Mouse (Mus musculus): ENCODE results near the gene Nabp1. TPM values are rescaled to one million over a fixed set of nuclear protein-coding genes. Genes with fewer than 3 reads are reported as not detected.

Nabp1 gene
- polyA plus RNA-seq, 1 experiment from 2014 or later, result 8.1 TPM

DNA sequence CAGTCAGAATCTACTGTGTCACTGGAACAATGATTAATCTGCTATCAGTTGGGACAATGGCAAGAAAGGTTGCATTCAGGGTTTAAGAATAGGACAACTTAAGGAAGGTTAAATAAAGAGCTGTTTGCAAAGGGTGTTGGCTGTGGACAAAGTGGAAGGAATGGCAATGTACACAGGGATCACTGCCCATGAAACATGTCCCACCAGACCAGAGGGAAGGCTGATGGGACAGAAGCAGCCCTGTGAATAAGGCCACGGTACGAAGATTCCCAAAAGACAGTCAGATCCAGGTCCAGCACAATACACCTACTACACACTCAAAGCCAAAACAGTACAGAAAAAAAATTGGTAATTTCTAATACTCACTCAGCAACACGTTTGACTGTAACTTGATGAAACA lies 30.3 kb upstream of the Nabp1 start:
- no peaks in the 10 kb centered on the region for H3K9me3 ChIP-seq
- H3K4me3 ChIP-seq, result no peak overlapping the region
- H3K27ac ChIP-seq (replicated peaks), result no peak overlapping the region
- H3K4me1 ChIP-seq (replicated peaks), result no peaks in the 10 kb centered on the region
- 60% methylated on average over 3 of the region's 3 CpGs for WGBS
- ATAC-seq (ENCODE audit: low FRiP score, low read depth), result no peak
- H3K27me3 ChIP-seq, result no peaks in the 10 kb centered on the region
- no peak overlapping the region for H3K4me2 ChIP-seq
- no peak overlapping the region for H3K9ac ChIP-seq
- no peaks in the 10 kb centered on the region for H3K36me3 ChIP-seq

DNA sequence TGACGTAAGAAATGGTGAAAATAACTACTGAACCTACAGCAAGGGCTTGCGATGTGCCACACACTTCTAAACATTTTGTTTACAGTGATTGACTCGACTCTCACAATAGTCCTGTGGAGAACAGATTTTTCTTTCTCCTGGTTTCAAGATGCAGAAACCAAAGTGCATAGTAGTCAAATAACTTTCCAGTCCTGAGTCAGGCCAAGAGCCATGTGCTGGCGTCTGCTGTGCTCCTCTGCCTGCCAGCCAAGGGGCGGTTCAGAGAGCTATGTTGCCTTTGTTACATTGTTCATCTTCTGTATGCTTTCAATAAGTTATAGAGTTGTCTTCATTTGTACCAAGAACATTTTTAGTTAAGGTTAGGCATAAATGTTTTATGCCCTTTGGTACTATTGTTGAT lies 29.2 kb upstream of the Nabp1 start:
- WGBS, result 83% methylated on average over 5 of the region's 5 CpGs
- Histone ChIP-seq H3K4me3 (no peak overlapping the region), H3K9me3 (no peaks in the 10 kb centered on the region), H3K9ac (no peak overlapping the region), H3K27me3 (no peaks in the 10 kb centered on the region), H3K4me1 (replicated peaks) (no peaks in the 10 kb centered on the region), H3K27ac (replicated peaks) (no peak overlapping the region), H3K4me2 (no peak overlapping the region), H3K36me3 (no peaks in the 10 kb centered on the region)
- no peak for ATAC-seq (ENCODE audit: low FRiP score, low read depth)

GRCm38 (mm10) chr1:51506236-51506635 lies 28.0 kb upstream of the Nabp1 start:
- H3K27me3 ChIP-seq, result no peaks in the 10 kb centered on the region
- 92% methylated on average over 4 of the region's 4 CpGs for WGBS
- H3K4me1 ChIP-seq (replicated peaks), result no peaks in the 10 kb centered on the region
- no peaks in the 10 kb centered on the region for H3K9me3 ChIP-seq
- H3K9ac ChIP-seq, result no peak overlapping the region
- H3K4me2 ChIP-seq, result no peak overlapping the region
- no peak overlapping the region for H3K4me3 ChIP-seq
- no peak overlapping the region for H3K27ac ChIP-seq (replicated peaks)
- no peaks in the 10 kb centered on the region for H3K36me3 ChIP-seq
- no peak for ATAC-seq (ENCODE audit: low FRiP score, low read depth)

DNA sequence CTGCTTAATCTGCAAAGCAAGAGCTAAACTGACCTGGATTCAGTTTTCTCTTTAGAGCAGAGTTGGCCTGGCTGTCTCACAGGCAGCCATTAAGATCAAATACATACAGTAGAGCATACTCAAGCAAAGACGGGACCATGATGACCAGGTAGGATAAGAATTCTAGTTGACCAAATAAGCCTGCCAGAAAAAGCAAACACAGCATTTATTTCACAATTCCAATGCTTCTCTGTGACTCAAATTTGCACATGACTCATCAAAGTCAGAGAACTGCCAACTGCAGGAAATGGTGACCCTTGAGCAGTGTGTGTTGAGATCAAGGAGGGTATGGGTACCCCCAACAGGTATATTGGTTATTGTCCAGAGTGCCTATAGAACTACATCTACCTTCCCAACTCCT lies 27.4 kb upstream of the Nabp1 start:
- Histone ChIP-seq H3K4me2 (no peak overlapping the region), H3K4me3 (no peak overlapping the region), H3K36me3 (no peaks in the 10 kb centered on the region), H3K27me3 (no peaks in the 10 kb centered on the region), H3K9me3 (no peaks in the 10 kb centered on the region), H3K4me1 (replicated peaks) (no peaks in the 10 kb centered on the region), H3K9ac (no peak overlapping the region), H3K27ac (replicated peaks) (no peak overlapping the region)
- WGBS, result 85% methylated on average over 1 of the region's 1 CpGs
- no peak for ATAC-seq (ENCODE audit: low FRiP score, low read depth)

DNA sequence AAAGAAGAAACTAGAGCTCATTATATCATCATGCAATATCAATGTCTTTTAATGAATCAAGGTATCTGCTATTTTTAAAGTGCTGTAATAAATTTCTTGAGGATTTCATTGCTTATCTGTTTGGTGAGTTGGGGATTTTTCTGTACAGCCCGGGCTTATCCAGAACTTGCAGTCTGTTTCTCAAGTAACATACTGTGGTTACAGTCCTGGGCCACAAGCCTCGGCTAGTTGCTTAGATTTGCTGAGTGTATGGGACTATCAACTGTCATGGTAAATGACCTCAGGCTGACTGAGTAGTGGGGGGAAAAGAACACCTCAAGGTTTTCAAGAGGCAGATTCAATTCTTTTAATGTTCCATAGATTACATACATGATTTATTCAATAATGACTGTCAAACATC lies 24.8 kb upstream of the Nabp1 start:
- no peak for ATAC-seq (ENCODE audit: low FRiP score, low read depth)
- Histone ChIP-seq H3K4me1 (replicated peaks) (no peaks in the 10 kb centered on the region), H3K4me3 (no peak overlapping the region), H3K9ac (no peak overlapping the region), H3K9me3 (no peaks in the 10 kb centered on the region), H3K4me2 (no peak overlapping the region), H3K27me3 (no peaks in the 10 kb centered on the region), H3K27ac (replicated peaks) (no peak overlapping the region), H3K36me3 (no peaks in the 10 kb centered on the region)
- WGBS, result 82% methylated on average over 2 of the region's 2 CpGs

- Histone ChIP-seq H3K4me1 (replicated peaks) (no peaks in the 10 kb centered on the region), H3K9ac (no peak overlapping the region), H3K4me2 (no peak overlapping the region), H3K9me3 (no peaks in the 10 kb centered on the region), H3K27me3 (no peaks in the 10 kb centered on the region), H3K27ac (replicated peaks) (no peak overlapping the region), H3K36me3 (no peaks in the 10 kb centered on the region), H3K4me3 (no peak overlapping the region)
- no peak for ATAC-seq (ENCODE audit: low FRiP score, low read depth)
- 82% methylated on average over 5 of the region's 5 CpGs for WGBS
These were observed 24.1 kb upstream of the Nabp1 start for GRCm38 (mm10) chr1:51502353-51502752.

- Histone ChIP-seq H3K4me1 (replicated peaks) (no peaks in the 10 kb centered on the region), H3K9ac (no peak overlapping the region), H3K9me3 (no peaks in the 10 kb centered on the region), H3K36me3 (no peaks in the 10 kb centered on the region), H3K4me3 (no peak overlapping the region), H3K27ac (replicated peaks) (no peak overlapping the region), H3K4me2 (no peak overlapping the region), H3K27me3 (no peaks in the 10 kb centered on the region)
- no peak for ATAC-seq (ENCODE audit: low FRiP score, low read depth)
- WGBS, result 86% methylated on average over 12 of the region's 12 CpGs
These were observed 23.0 kb upstream of the Nabp1 start for GRCm38 (mm10) chr1:51501251-51501650.

GRCm38 (mm10) chr1:51498601-51499098 lies 20.4 kb upstream of the Nabp1 start:
- H3K4me2 ChIP-seq, result no peak overlapping the region
- ATAC-seq (ENCODE audit: low FRiP score, low read depth), result no peak
- no peak overlapping the region for H3K9ac ChIP-seq
- H3K27ac ChIP-seq (replicated peaks), result no peak overlapping the region
- H3K27me3 ChIP-seq, result no peaks in the 10 kb centered on the region
- WGBS, result 66% methylated on average over 2 of the region's 2 CpGs
- no peak overlapping the region for H3K4me3 ChIP-seq
- no peaks in the 10 kb centered on the region for H3K9me3 ChIP-seq
- no peaks in the 10 kb centered on the region for H3K36me3 ChIP-seq
- no peaks in the 10 kb centered on the region for H3K4me1 ChIP-seq (replicated peaks)

GRCm38 (mm10) chr1:51496163-51496562 lies 17.9 kb upstream of the Nabp1 start:
- H3K4me2 ChIP-seq, result no peak overlapping the region
- H3K4me1 ChIP-seq (replicated peaks), result no peaks in the 10 kb centered on the region
- H3K36me3 ChIP-seq, result no peaks in the 10 kb centered on the region
- 96% methylated on average over 1 of the region's 1 CpGs for WGBS
- no peak overlapping the region for H3K27ac ChIP-seq (replicated peaks)
- H3K27me3 ChIP-seq, result no peaks in the 10 kb centered on the region
- ATAC-seq (ENCODE audit: low FRiP score, low read depth), result no peak
- no peak overlapping the region for H3K4me3 ChIP-seq
- H3K9me3 ChIP-seq, result no peaks in the 10 kb centered on the region
- no peak overlapping the region for H3K9ac ChIP-seq

- WGBS, result 85% methylated on average over 7 of the region's 7 CpGs
- H3K4me2 ChIP-seq, result no peak overlapping the region
- no peak overlapping the region for H3K9ac ChIP-seq
- H3K27me3 ChIP-seq, result no peaks in the 10 kb centered on the region
- no peaks in the 10 kb centered on the region for H3K36me3 ChIP-seq
- no peak overlapping the region for H3K4me3 ChIP-seq
- H3K9me3 ChIP-seq, result no peaks in the 10 kb centered on the region
- no peak for ATAC-seq (ENCODE audit: low FRiP score, low read depth)
- H3K27ac ChIP-seq (replicated peaks), result no peak overlapping the region
- no peaks in the 10 kb centered on the region for H3K4me1 ChIP-seq (replicated peaks)
These were observed 15.5 kb upstream of the Nabp1 start for GRCm38 (mm10) chr1:51493592-51494307.

GRCm38 (mm10) chr1:51486291-51486690 lies 8.1 kb upstream of the Nabp1 start:
- Histone ChIP-seq H3K4me2 (no peak overlapping the region), H3K9ac (no peak overlapping the region), H3K4me1 (replicated peaks) (no peaks in the 10 kb centered on the region), H3K27me3 (no peaks in the 10 kb centered on the region), H3K9me3 (no peaks in the 10 kb centered on the region), H3K27ac (replicated peaks) (no peak overlapping the region), H3K4me3 (no peak overlapping the region), H3K36me3 (no peaks in the 10 kb centered on the region)
- WGBS, result 92% methylated on average over 1 of the region's 1 CpGs
- ATAC-seq (ENCODE audit: low FRiP score, low read depth), result no peak

- no peak overlapping the region for H3K4me2 ChIP-seq
- ATAC-seq (ENCODE audit: low FRiP score, low read depth), result no peak
- H3K4me1 ChIP-seq (replicated peaks), result peaks cover 5% of the 10 kb centered on the region; the same call in 1 of the 2 replicates
These were observed 2.2 kb upstream of the Nabp1 start for GRCm38 (mm10) chr1:51480386-51480785.

GRCm38 (mm10) chr1:51479691-51480090 lies 1.5 kb upstream of the Nabp1 start:
- no peak overlapping the region for H3K4me3 ChIP-seq
- no peak overlapping the region for H3K4me2 ChIP-seq
- peaks cover 5% of the 10 kb centered on the region; the same call in 1 of the 2 replicates for H3K4me1 ChIP-seq (replicated peaks)
- ATAC-seq (ENCODE audit: low FRiP score, low read depth), result no peak
- H3K27me3 ChIP-seq, result no peaks in the 10 kb centered on the region
- WGBS, result 89% methylated on average over 1 of the region's 1 CpGs
- H3K27ac ChIP-seq (replicated peaks), result no peak overlapping the region
- H3K36me3 ChIP-seq, result no peaks in the 10 kb centered on the region
- H3K9ac ChIP-seq, result no peak overlapping the region
- no peaks in the 10 kb centered on the region for H3K9me3 ChIP-seq

More at GRCm38 (mm10) chr1:51480386-51480785, 2.2 kb upstream of the Nabp1 start:
- Histone ChIP-seq H3K4me3 (no peak overlapping the region), H3K36me3 (no peaks in the 10 kb centered on the region), H3K9me3 (no peaks in the 10 kb centered on the region), H3K27me3 (no peaks in the 10 kb centered on the region), H3K27ac (replicated peaks) (no peak overlapping the region), H3K9ac (no peak overlapping the region)

Data from hindbrain, embryonic 15.5 days (tissue).